Mouse (Mus musculus) embryonic fibroblast, embryonic 13.5 days (primary cell): ENCODE measurements around the gene Wdr49. TPM values are rescaled to one million over a fixed set of nuclear protein-coding genes. Genes with fewer than 3 reads are reported as not detected.

Source experiments
- H3K27ac ChIP-seq: 2 replicates; pipeline ENCODE4 v1.5.1; 2012; ENCODE audit warnings: low read length, control low read depth, inconsistent platforms; ENCODE audit not compliant: insufficient read depth
- H3K4me1 ChIP-seq: 2 replicates; pipeline ENCODE4 v1.6.1; 2011; ENCODE audit warnings: low read length; ENCODE audit not compliant: control insufficient read depth, insufficient read depth
- H3K4me3 ChIP-seq: 2 replicates; pipeline ENCODE4 v1.5.1; 2011; ENCODE audit warnings: mild to moderate bottlenecking, control low read depth, low read length; ENCODE audit not compliant: insufficient read depth
- CTCF ChIP-seq: IDR thresholded peaks from 2 replicates; pipeline ENCODE4 v1.5.1; 2011; ENCODE audit warnings: mild to moderate bottlenecking, control low read depth, low read length, moderate library complexity, borderline replicate concordance; ENCODE audit not compliant: insufficient read depth
- POLR2A ChIP-seq: IDR thresholded peaks from 2 replicates; pipeline ENCODE4 v1.6.1; 2011; ENCODE audit warnings: low read depth, mild to moderate bottlenecking, control low read depth, low read length, moderate library complexity
- polyA plus RNA-seq: library from polyadenylated mRNA; stranded (reverse); fragments of >200 nt; gene quantifications from 2 replicates; pipeline ENCODE4 v1.2.4, GENCODE M21; 2011; ENCODE audit warnings: low read depth; ENCODE audit not compliant: missing spikeins, insufficient read length

The Wdr49 gene
- polyA plus RNA-seq, 1 experiment, result not detected

GRCm38 (mm10) chr3:75430564-75431181 lies 51.3 kb downstream of the Wdr49 start:
- TF ChIP-seq CTCF (no peak), POLR2A (no peak)
- H3K4me1 ChIP-seq, result no peaks in the 10 kb centered on the region
- no peak overlapping the region for H3K4me3 ChIP-seq
- H3K27ac ChIP-seq, result no peak overlapping the region

- no peak overlapping the region for H3K27ac ChIP-seq
- H3K4me1 ChIP-seq, result no peaks in the 10 kb centered on the region
- TF ChIP-seq POLR2A (no peak), CTCF (no peak)
These were observed 86.0 kb downstream of the Wdr49 start for GRCm38 (mm10) chr3:75395918-75396317.

GRCm38 (mm10) chr3:75395121-75395895 lies 86.6 kb downstream of the Wdr49 start:
- Histone ChIP-seq H3K27ac (no peak overlapping the region), H3K4me3 (no peak overlapping the region), H3K4me1 (no peaks in the 10 kb centered on the region)
- TF ChIP-seq CTCF (no peak), POLR2A (no peak)

More at GRCm38 (mm10) chr3:75395918-75396317, 86.0 kb downstream of the Wdr49 start:
- no peak overlapping the region for H3K4me3 ChIP-seq

- no peak for TF ChIP-seq POLR2A
- TF ChIP-seq CTCF, result no peak
- Histone ChIP-seq H3K27ac (no peak overlapping the region), H3K4me1 (no peaks in the 10 kb centered on the region), H3K4me3 (no peak overlapping the region)
These were observed 87.5 kb downstream of the Wdr49 start for GRCm38 (mm10) chr3:75394487-75394886.

- TF ChIP-seq POLR2A, result no peak
- TF ChIP-seq CTCF, result no peak
- no peak overlapping the region for H3K4me3 ChIP-seq
- no peaks in the 10 kb centered on the region for H3K4me1 ChIP-seq
- no peak overlapping the region for H3K27ac ChIP-seq
These were observed 100.2 kb downstream of the Wdr49 start for GRCm38 (mm10) chr3:75381776-75382175.

- no peak for TF ChIP-seq CTCF
- TF ChIP-seq POLR2A, result no peak
These were observed 128.0 kb downstream of the Wdr49 start for GRCm38 (mm10) chr3:75353972-75354371.

GRCm38 (mm10) chr3:75337196-75337595 lies 144.8 kb downstream of the Wdr49 start:
- H3K27ac ChIP-seq, result no peak overlapping the region
- TF ChIP-seq CTCF (no peak), POLR2A (no peak)
- no peaks in the 10 kb centered on the region for H3K4me1 ChIP-seq
- H3K4me3 ChIP-seq, result no peak overlapping the region

More at GRCm38 (mm10) chr3:75353972-75354371, 128.0 kb downstream of the Wdr49 start:
- no peak overlapping the region for H3K27ac ChIP-seq
- H3K4me1 ChIP-seq, result no peaks in the 10 kb centered on the region
- no peak overlapping the region for H3K4me3 ChIP-seq

- TF ChIP-seq CTCF, result no peak
- TF ChIP-seq POLR2A, result no peak
- Histone ChIP-seq H3K4me3 (no peak overlapping the region), H3K4me1 (no peaks in the 10 kb centered on the region), H3K27ac (no peak overlapping the region)
These were observed 161.0 kb downstream of the Wdr49 start for GRCm38 (mm10) chr3:75320999-75321398.

- no peaks in the 10 kb centered on the region for H3K4me1 ChIP-seq
- no peak overlapping the region for H3K4me3 ChIP-seq
- H3K27ac ChIP-seq, result no peak overlapping the region
- TF ChIP-seq CTCF (no peak), POLR2A (no peak)
These were observed 173.1 kb downstream of the Wdr49 start for GRCm38 (mm10) chr3:75308861-75309260.

- Histone ChIP-seq H3K27ac (no peak overlapping the region), H3K4me3 (no peak overlapping the region), H3K4me1 (no peaks in the 10 kb centered on the region)
- TF ChIP-seq CTCF, result no peak
- no peak for TF ChIP-seq POLR2A
These were observed 173.7 kb downstream of the Wdr49 start for GRCm38 (mm10) chr3:75308228-75308627.
